ENCODE assay signal across 35 mouse cellular contexts in the genomic region with DNA sequence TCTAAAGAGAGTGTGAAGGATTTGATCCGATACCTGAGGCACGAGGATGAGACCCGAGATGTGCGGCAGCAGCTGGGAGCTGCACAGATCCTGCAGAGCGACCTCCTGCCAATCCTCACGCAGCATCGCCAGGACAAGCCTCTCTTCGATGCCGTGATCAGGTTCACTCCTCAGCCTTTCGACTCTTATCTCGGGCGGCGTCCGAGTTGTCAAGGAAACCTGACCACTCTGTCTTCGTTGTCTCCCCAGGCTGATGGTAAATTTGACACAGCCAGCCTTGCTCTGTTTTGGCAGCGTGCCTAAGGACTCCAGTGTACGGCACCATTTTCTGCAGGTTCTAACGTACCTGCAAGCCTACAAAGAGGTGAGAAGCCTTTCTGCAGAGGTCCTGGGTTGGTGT. TPM values are rescaled to one million over a fixed set of nuclear protein-coding genes. Genes with fewer than 3 reads are reported as not detected.
"Had no signal": no experiment of that assay in that cellular context is flagged by ENCODE, and none has a peak within 500 bp of the region (broad histone marks: within the 10 kb centered on the region; RNA-seq: fewer than 3 reads in every experiment).

No protein-coding gene starts in this region.

- H3K4me3 ChIP-seq: layer of hippocampus, adult 2 months; limb, embryonic 10.5 days; limb, embryonic 13.5 days; liver, embryonic 15.5 days; midbrain, embryonic 10.5 days; midbrain, embryonic 13.5 days; myocyte; neural tube, embryonic 13.5 days had no signal

- H3K4me2 ChIP-seq: limb, embryonic 13.5 days; liver, embryonic 15.5 days; midbrain, embryonic 13.5 days; neural tube, embryonic 13.5 days had no signal

- H3K9me3 ChIP-seq: limb, embryonic 10.5 days; limb, embryonic 13.5 days; liver, embryonic 15.5 days; midbrain, embryonic 10.5 days; midbrain, embryonic 13.5 days; neural tube, embryonic 13.5 days had no signal

- ATAC-seq: intestine, postnatal 0 days; midbrain, embryonic 13.5 days; midbrain, embryonic 16.5 days had no signal

- H3K27me3 ChIP-seq: limb, embryonic 13.5 days; liver, embryonic 15.5 days; midbrain, embryonic 13.5 days; neural tube, embryonic 13.5 days had no signal

- H3K27ac ChIP-seq: kidney, postnatal 0 days; layer of hippocampus, adult 2 months; limb, embryonic 10.5 days; limb, embryonic 13.5 days; liver, embryonic 15.5 days; midbrain, embryonic 10.5 days; midbrain, embryonic 13.5 days; neural tube, embryonic 13.5 days had no signal

- H3K9ac ChIP-seq: limb, embryonic 13.5 days; liver, embryonic 15.5 days; midbrain, embryonic 13.5 days; neural tube, embryonic 13.5 days had no signal

- H3K4me1 ChIP-seq: neural tube, embryonic 13.5 days had no signal

- DNase-seq: kidney, adult 2 months; kidney, postnatal 25 days; layer of hippocampus, adult 9-11 months; lung, adult 2 months; lung, postnatal 14 days; lung, postnatal 4 days; retina, postnatal 1 day; right cerebral cortex, postnatal 25 days; spleen, adult 18-20 months; thymus, adult 18-20 months; thymus, postnatal 14 days; thymus, postnatal 4 days had no signal

RNA-seq across cellular contexts. Expression of a gene that starts 13.8 kb away (rescaled TPM):
- total RNA-seq: layer of hippocampus, adult 2 months; layer of hippocampus, postnatal 25 days; left cerebral cortex, adult 18-20 months; left cerebral cortex, postnatal 25 days; monocyte, adult 5-6 weeks had no signal
- polyA plus RNA-seq: intestine, postnatal 0 days; kidney, adult 2 months; midbrain, embryonic 16.5 days had no signal

RNA-seq across cellular contexts. Expression of a gene that starts 14.5 kb away (rescaled TPM):
- total RNA-seq: layer of hippocampus, adult 2 months; layer of hippocampus, postnatal 25 days; left cerebral cortex, adult 18-20 months; left cerebral cortex, postnatal 25 days; liver, adult 2 months; megakaryocyte, adult 5-6 weeks; monocyte, adult 5-6 weeks; neutrophil, adult 5-6 weeks had no signal
- polyA plus RNA-seq: intestine, postnatal 0 days; kidney, adult 2 months; kidney, embryonic 14.5 days; kidney, postnatal 0 days; large intestine, adult 2 months; liver, adult 2 months; liver, embryonic 15.5 days; lung, adult 2 months; lung, embryonic 16.5 days; myocyte; neural tube, embryonic 13.5 days; stomach, embryonic 16.5 days; testis, adult 2 months had no signal

RNA-seq across cellular contexts. Expression of a gene that starts 28.3 kb away (rescaled TPM):
- total RNA-seq: layer of hippocampus, adult 2 months; layer of hippocampus, postnatal 25 days; left cerebral cortex, adult 18-20 months; left cerebral cortex, postnatal 25 days; megakaryocyte, adult 5-6 weeks; monocyte, adult 5-6 weeks had no signal
- polyA plus RNA-seq: kidney, embryonic 14.5 days; limb, embryonic 10.5 days; limb, embryonic 13.5 days; midbrain, embryonic 10.5 days; midbrain, embryonic 13.5 days; midbrain, embryonic 16.5 days; myocyte; neural tube, embryonic 13.5 days had no signal
